Mouse (Mus musculus): ENCODE results near the gene Garnl3.

DNA sequence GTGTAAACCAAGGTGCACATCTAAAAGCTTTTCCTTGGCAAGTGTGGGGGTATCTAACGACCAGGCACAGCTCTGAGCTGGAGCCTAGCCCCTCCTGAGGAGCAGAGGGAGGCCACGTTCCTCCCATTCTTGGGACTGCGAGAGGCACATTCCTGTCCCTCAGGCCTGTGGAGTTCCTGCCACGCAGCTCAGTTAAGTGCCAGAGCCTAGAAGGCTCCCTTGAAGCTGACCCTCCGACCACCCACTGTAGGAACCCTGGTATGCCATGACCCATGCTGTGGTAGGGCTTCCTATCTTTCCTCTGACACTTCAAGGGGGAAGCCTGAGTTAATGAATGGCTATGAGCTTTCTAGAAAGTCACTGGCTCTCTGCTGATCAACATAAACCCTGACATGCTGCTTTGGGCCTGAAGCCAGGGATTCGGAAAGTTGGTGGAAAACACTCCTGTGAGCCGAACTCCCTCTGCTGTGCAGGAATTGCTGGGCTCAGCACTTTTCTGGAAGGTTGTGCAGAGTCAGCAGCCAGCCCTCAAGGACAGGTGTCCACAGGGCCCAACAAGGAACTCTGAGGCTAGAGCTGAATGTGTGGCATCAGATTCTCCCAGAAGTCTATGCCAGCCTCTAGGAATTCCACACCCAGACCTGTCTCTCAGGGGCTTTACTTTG is 34.4 kb upstream of the Garnl3 start:
- peak; percentile 62; the same call in 1 of the 2 replicates for TF ChIP-seq MAFK (IDR thresholded peaks at IDR 0.05; ENCODE audit: insufficient read depth, low read depth, low read length)
- no peak for TF ChIP-seq ZC3H11A (IDR thresholded peaks at IDR 0.05; ENCODE audit: borderline replicate concordance, low read depth, low read length)
- no peak for TF ChIP-seq ZNF384 (IDR thresholded peaks at IDR 0.05; ENCODE audit: low read depth, low read length)
- TF ChIP-seq CHD2 (IDR thresholded peaks at IDR 0.05; ENCODE audit: low read depth, low read length): no peak

All from ES-E14 (cell line).